22 mouse cellular contexts compared by ENCODE assay signal in genomic region chr10:21575806-21576378, GRCm38 (mm10). TPM values are rescaled to one million over a fixed set of nuclear protein-coding genes. Genes with fewer than 3 reads are reported as not detected.
DNase-seq lines count a peak whose midpoint lies in the region; ATAC-seq and TF ChIP-seq lines count a peak whose summit lies in the region.
"Had no signal": no experiment of that assay in that cellular context is flagged by ENCODE, and none has a peak within 500 bp of the region (broad histone marks: within the 10 kb centered on the region; RNA-seq: fewer than 3 reads in every experiment).

No protein-coding gene starts in this region.

- H3K9me3 ChIP-seq in midbrain, embryonic 11.5 days (ENCODE audit: control insufficient read depth, low read length) = no peaks in the 10 kb centered on the region
- no peaks in the 10 kb centered on the region for H3K9me3 ChIP-seq in midbrain, embryonic 16.5 days (replicated peaks; ENCODE audit: control insufficient read depth, low read length, poor library complexity, severe bottlenecking)
- H3K9me3 ChIP-seq: hindbrain, embryonic 15.5 days; megakaryocyte, embryonic 14.5 days had no signal

- H3K9ac ChIP-seq in midbrain, embryonic 11.5 days (ENCODE audit: low read length) = no peak overlapping the region
- H3K9ac ChIP-seq in midbrain, embryonic 16.5 days (ENCODE audit: low read depth, low read length) = no peak overlapping the region
- H3K9ac ChIP-seq: hindbrain, embryonic 15.5 days; liver, embryonic 14.5 days had no signal

- H3K4me1 ChIP-seq in midbrain, embryonic 11.5 days (ENCODE audit: control insufficient read depth, insufficient read depth, low read length) = no peaks in the 10 kb centered on the region
- no peaks in the 10 kb centered on the region for H3K4me1 ChIP-seq in midbrain, embryonic 16.5 days (ENCODE audit: control insufficient read depth, insufficient read depth, low read length)
- H3K4me1 ChIP-seq: hindbrain, embryonic 15.5 days had no signal

- intact Hi-C loops in heart, postnatal 36 days (cut with DNase I) = loop anchor here (1.0 kb wide), 1 partner anchor 7 kb away; no protein-coding TSS in a partner anchor

- H3K27ac ChIP-seq in midbrain, embryonic 11.5 days (ENCODE audit: low read depth, low read length) = no peak overlapping the region
- no peak overlapping the region for H3K27ac ChIP-seq in midbrain, embryonic 16.5 days (ENCODE audit: low read length)
- H3K27ac ChIP-seq: hindbrain, embryonic 15.5 days; liver, embryonic 14.5 days had no signal

- H3K27me3 ChIP-seq in midbrain, embryonic 11.5 days (ENCODE audit: control insufficient read depth, insufficient read depth, low read length) = no peaks in the 10 kb centered on the region
- H3K27me3 ChIP-seq in midbrain, embryonic 16.5 days (ENCODE audit: control insufficient read depth, insufficient read depth, low read depth, low read length) = no peaks in the 10 kb centered on the region
- H3K27me3 ChIP-seq: hindbrain, embryonic 15.5 days had no signal

- H3K4me2 ChIP-seq in midbrain, embryonic 11.5 days = no peak overlapping the region
- no peak overlapping the region for H3K4me2 ChIP-seq in midbrain, embryonic 16.5 days (ENCODE audit: low read length)
- H3K4me2 ChIP-seq: hindbrain, embryonic 15.5 days had no signal

- peak; percentile 46 for DNase-seq in heart, adult 11 months
- no peak for DNase-seq in heart, postnatal 36 days
- peak; percentile 31 for DNase-seq in midbrain, embryonic 11.5 days (ENCODE audit: low spot score, missing footprints)
- DNase-seq in brain, embryonic 14.5 days (ENCODE audit: low read depth) = peak; percentile 69
- peak; percentile 59 for DNase-seq in retina, embryonic 14.5 days (ENCODE audit: low spot score)
- no peak for DNase-seq in lung, postnatal 25 days (ENCODE audit: low spot score)
- no peak for DNase-seq in T-cell, adult 2 months (ENCODE audit: low spot score)
- DNase-seq: adrenal gland, postnatal 25 days; cerebellum, adult 9-11 months; heart, postnatal 10 days; right cerebral cortex, postnatal 14 days; thymus, adult 18-20 months had no signal

- TF ChIP-seq CTCF in brain, embryonic 14.5 days (IDR thresholded peaks at IDR 0.05; ENCODE audit: borderline replicate concordance, extremely low read depth, insufficient read depth, insufficient read length) = no peak

- no peaks in the 10 kb centered on the region for H3K36me3 ChIP-seq in midbrain, embryonic 11.5 days (ENCODE audit: control insufficient read depth, insufficient read depth, low read length)
- no peaks in the 10 kb centered on the region for H3K36me3 ChIP-seq in midbrain, embryonic 16.5 days (ENCODE audit: control insufficient read depth, insufficient read depth, low read length)
- H3K36me3 ChIP-seq: hindbrain, embryonic 15.5 days had no signal

- no peak overlapping the region for H3K4me3 ChIP-seq in midbrain, embryonic 11.5 days (ENCODE audit: low read depth, low read length)
- no peak overlapping the region for H3K4me3 ChIP-seq in midbrain, embryonic 16.5 days (ENCODE audit: low read depth, low read length)
- H3K4me3 ChIP-seq: erythroblast, embryonic 14.5 days; hindbrain, embryonic 15.5 days; megakaryocyte, embryonic 14.5 days had no signal

- no peak for TF ChIP-seq POLR2A in brain, embryonic 14.5 days (IDR thresholded peaks at IDR 0.05; ENCODE audit: borderline replicate concordance, extremely low read depth, insufficient read depth, insufficient read length, poor library complexity, severe bottlenecking)

- WGBS in midbrain, embryonic 11.5 days = 88% methylated on average over 11 of the region's 11 CpGs
- 82% methylated on average over 11 of the region's 11 CpGs for WGBS in midbrain, embryonic 16.5 days

- ATAC-seq in midbrain, embryonic 11.5 days (ENCODE audit: low FRiP score) = no peak
- ATAC-seq in midbrain, embryonic 16.5 days = no peak
- ATAC-seq: activated CD4-positive, CD25-positive, alpha-beta regulatory T cell, adult 4 months; lung, postnatal 0 days had no signal

RNA-seq across cellular contexts. Expression of gene 1700020N01Rik, which starts 17.1 kb away (rescaled TPM):
- total RNA-seq in heart, postnatal 36 days (2021) = not detected
- not detected in 2 replicates for polyA plus RNA-seq in midbrain, embryonic 11.5 days (2014; fragmentation: Nextera tagmentation; extraction: Ambion mirVana)
- not detected in 2 replicates for polyA plus RNA-seq in midbrain, embryonic 16.5 days (2015; fragmentation: Nextera tagmentation; extraction: Ambion mirVana)
- polyA plus RNA-seq in brain, embryonic 14.5 days (2012; rRNA removed) = not detected in 2 replicates
- total RNA-seq: gastrocnemius, adult 8-10 months; heart, postnatal 10 days; MEL had no signal
- polyA plus RNA-seq: activated CD4-positive, CD25-positive, alpha-beta regulatory T cell, adult 4 months; erythroblast, embryonic 14.5 days; hindbrain, embryonic 15.5 days; limb, embryonic 11.5 days; liver, embryonic 14.5 days had no signal

Comparison
In these comparisons a context has a peak if more than half of its experiments do, and no peak if none do; other contexts are left out.
1. DNase-seq: peak in heart, adult 11 months (single experiment), midbrain, embryonic 11.5 days (single experiment), brain, embryonic 14.5 days (single experiment) and retina, embryonic 14.5 days (single experiment); none in heart, postnatal 36 days (0 of 2), lung, postnatal 25 days (single experiment) and T-cell, adult 2 months (single experiment).